Mouse (Mus musculus): ENCODE data around the gene Cracr2b. TPM values are rescaled to one million over a fixed set of nuclear protein-coding genes. Genes with fewer than 3 reads are reported as not detected.

Cracr2b gene
- polyA plus RNA-seq, 1 experiment = 57.1 TPM

GRCm38 (mm10) chr7:141468164-141468521 is 7.2 kb downstream of the Cracr2b start:
- H3K4me1 ChIP-seq (ENCODE audit: control insufficient read depth, insufficient read depth, insufficient read length, low read length) = peaks cover 33% of the 10 kb centered on the region
- TF ChIP-seq POLR2A (IDR thresholded peaks at IDR 0.05; ENCODE audit: low read depth, low read length) (no peak), CTCF (IDR thresholded peaks at IDR 0.05; ENCODE audit: extremely low read depth, insufficient read length, insufficient replicate concordance, low read depth, low read length) (no peak)
- H3K27me3 ChIP-seq (ENCODE audit: control insufficient read depth, insufficient read depth, low read length) = no peaks in the 10 kb centered on the region
- H3K27ac ChIP-seq (ENCODE audit: insufficient read depth, low read depth, low read length) = peak overlapping the region; percentile 87
- peaks cover 27% of the 10 kb centered on the region for H3K36me3 ChIP-seq (ENCODE audit: control insufficient read depth, insufficient read depth, low read length)
- WGBS = 9% methylated on average over 5 of the region's 5 CpGs
- H3K4me3 ChIP-seq (ENCODE audit: low read depth, low read length) = peak overlapping the region; percentile 76

DNA sequence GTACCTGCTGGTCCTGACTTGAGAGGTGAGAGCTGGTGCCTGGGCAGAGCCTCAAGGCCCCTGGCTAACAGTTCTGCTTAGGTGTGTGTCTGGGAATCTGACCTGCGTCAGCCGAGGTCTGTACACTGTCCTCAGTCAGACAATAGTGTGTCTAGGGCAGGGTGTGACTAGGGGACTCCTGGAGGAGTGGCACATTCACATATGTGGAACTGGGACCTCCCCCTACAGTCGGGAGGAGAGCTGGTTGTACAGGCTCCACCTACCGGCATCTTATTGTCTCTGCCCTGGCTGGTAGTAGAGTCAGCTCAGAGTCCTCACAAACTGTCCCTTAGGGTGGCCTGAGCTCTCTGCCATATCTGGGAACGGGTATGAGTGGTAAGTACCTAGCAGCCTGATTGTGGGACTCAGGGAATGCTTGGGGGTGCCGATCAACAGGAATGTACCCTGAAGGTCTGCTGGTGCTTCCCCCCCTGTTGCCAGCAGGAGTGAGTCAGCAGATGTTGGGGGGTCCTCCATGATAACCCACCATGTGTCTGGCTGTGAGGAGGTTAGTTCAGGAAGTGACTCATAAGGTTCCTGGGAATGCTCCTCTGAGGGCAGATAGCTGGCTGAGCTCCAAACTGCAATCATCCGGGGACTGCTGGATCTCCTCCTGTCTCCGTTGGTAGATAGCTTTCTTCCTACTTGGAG is 7.8 kb downstream of the Cracr2b start:
- Histone ChIP-seq H3K4me3 (ENCODE audit: low read depth, low read length) (peak overlapping the region; percentile 76), H3K4me1 (ENCODE audit: control insufficient read depth, insufficient read depth, insufficient read length, low read length) (peaks cover 33% of the 10 kb centered on the region), H3K27ac (ENCODE audit: insufficient read depth, low read depth, low read length) (peak overlapping the region; percentile 87), H3K27me3 (ENCODE audit: control insufficient read depth, insufficient read depth, low read length) (no peaks in the 10 kb centered on the region), H3K36me3 (ENCODE audit: control insufficient read depth, insufficient read depth, low read length) (peaks cover 27% of the 10 kb centered on the region)
- 4% methylated on average over 8 of the region's 8 CpGs for WGBS
- TF ChIP-seq CTCF (IDR thresholded peaks at IDR 0.05; ENCODE audit: extremely low read depth, insufficient read length, insufficient replicate concordance, low read depth, low read length) = peak; percentile 42; the same call in 1 of the 2 replicates
- TF ChIP-seq POLR2A (IDR thresholded peaks at IDR 0.05; ENCODE audit: low read depth, low read length) = no peak

DNA sequence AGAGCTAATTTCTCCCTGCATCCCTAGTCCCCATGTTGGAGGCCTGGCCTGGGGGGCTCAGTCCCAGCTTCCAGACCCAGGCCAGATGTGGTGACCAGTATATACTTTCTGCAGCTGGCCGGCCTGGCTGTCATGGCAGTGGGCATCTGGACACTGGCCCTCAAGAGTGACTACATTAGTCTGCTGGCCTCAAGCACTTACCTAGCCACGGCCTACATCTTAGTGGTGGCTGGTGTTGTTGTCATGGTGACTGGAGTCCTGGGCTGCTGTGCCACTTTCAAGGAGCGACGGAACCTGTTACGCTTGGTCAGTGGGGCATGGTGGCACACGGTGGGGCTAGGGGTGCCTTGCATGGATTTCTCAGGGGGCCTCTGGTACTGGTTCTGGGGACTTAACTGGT is 8.5 kb downstream of the Cracr2b start:
- 91% methylated on average over 6 of the region's 6 CpGs for WGBS
- Histone ChIP-seq H3K36me3 (ENCODE audit: control insufficient read depth, insufficient read depth, low read length) (peaks cover 27% of the 10 kb centered on the region), H3K4me1 (ENCODE audit: control insufficient read depth, insufficient read depth, insufficient read length, low read length) (peaks cover 36% of the 10 kb centered on the region), H3K4me3 (ENCODE audit: low read depth, low read length) (0 out of 2 replicates have a peak overlapping the region, but pooled peaks have one; percentile 21), H3K27me3 (ENCODE audit: control insufficient read depth, insufficient read depth, low read length) (no peaks in the 10 kb centered on the region), H3K27ac (ENCODE audit: insufficient read depth, low read depth, low read length) (peak overlapping the region; percentile 87)
- TF ChIP-seq CTCF (IDR thresholded peaks at IDR 0.05; ENCODE audit: extremely low read depth, insufficient read length, insufficient replicate concordance, low read depth, low read length) (no peak), POLR2A (IDR thresholded peaks at IDR 0.05; ENCODE audit: low read depth, low read length) (no peak)

DNA sequence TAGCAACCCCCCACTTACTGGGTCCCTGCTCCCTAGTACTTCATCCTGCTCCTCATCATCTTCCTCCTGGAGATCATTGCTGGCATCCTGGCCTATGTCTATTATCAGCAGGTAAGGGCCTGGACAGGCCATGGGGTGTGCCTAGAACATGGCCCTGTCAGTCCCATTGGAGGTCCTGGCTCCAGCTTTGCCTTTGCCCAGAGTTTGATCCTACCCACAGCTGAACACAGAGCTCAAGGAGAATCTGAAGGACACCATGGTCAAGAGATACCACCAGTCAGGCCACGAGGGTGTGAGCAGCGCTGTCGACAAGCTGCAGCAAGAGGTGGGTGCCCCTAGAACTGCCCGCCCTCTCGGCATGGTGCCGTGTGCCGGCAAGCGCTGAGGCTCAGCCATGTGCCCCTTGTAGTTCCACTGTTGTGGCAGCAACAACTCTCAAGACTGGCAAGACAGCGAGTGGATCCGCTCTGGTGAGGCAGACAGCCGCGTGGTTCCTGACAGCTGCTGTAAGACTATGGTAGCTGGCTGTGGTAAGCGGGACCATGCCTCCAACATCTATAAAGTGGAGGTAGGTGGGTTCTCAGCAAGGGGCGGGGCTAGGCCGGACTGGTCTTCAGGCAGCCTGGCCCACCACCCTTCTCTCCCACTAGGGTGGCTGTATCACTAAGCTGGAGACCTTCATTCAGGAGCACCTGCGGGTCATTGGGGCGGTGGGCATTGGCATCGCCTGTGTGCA is 9.2 kb downstream of the Cracr2b start:
- Histone ChIP-seq H3K27ac (ENCODE audit: insufficient read depth, low read depth, low read length) (no peak overlapping the region), H3K36me3 (ENCODE audit: control insufficient read depth, insufficient read depth, low read length) (peaks cover 27% of the 10 kb centered on the region), H3K4me3 (ENCODE audit: low read depth, low read length) (no peak overlapping the region), H3K4me1 (ENCODE audit: control insufficient read depth, insufficient read depth, insufficient read length, low read length) (peaks cover 29% of the 10 kb centered on the region), H3K27me3 (ENCODE audit: control insufficient read depth, insufficient read depth, low read length) (no peaks in the 10 kb centered on the region)
- WGBS = 94% methylated on average over 18 of the region's 18 CpGs
- TF ChIP-seq POLR2A (IDR thresholded peaks at IDR 0.05; ENCODE audit: low read depth, low read length) = no peak
- TF ChIP-seq CTCF (IDR thresholded peaks at IDR 0.05; ENCODE audit: extremely low read depth, insufficient read length, insufficient replicate concordance, low read depth, low read length) = no peak

- H3K27me3 ChIP-seq (ENCODE audit: control insufficient read depth, insufficient read depth, low read length) = no peaks in the 10 kb centered on the region
- no peak overlapping the region for H3K27ac ChIP-seq (ENCODE audit: insufficient read depth, low read depth, low read length)
- TF ChIP-seq CTCF (IDR thresholded peaks at IDR 0.05; ENCODE audit: extremely low read depth, insufficient read length, insufficient replicate concordance, low read depth, low read length) = no peak
- TF ChIP-seq POLR2A (IDR thresholded peaks at IDR 0.05; ENCODE audit: low read depth, low read length) = no peak
- WGBS = 94% methylated on average over 10 of the region's 10 CpGs
- no peak overlapping the region for H3K4me3 ChIP-seq (ENCODE audit: low read depth, low read length)
- peaks cover 27% of the 10 kb centered on the region for H3K4me1 ChIP-seq (ENCODE audit: control insufficient read depth, insufficient read depth, insufficient read length, low read length)
- peaks cover 27% of the 10 kb centered on the region for H3K36me3 ChIP-seq (ENCODE audit: control insufficient read depth, insufficient read depth, low read length)
These were observed 9.7 kb downstream of the Cracr2b start for GRCm38 (mm10) chr7:141470637-141470944.

- no peak overlapping the region for H3K27ac ChIP-seq (ENCODE audit: insufficient read depth, low read depth, low read length)
- H3K36me3 ChIP-seq (ENCODE audit: control insufficient read depth, insufficient read depth, low read length) = peaks cover 27% of the 10 kb centered on the region
- no peak overlapping the region for H3K4me3 ChIP-seq (ENCODE audit: low read depth, low read length)
- WGBS = 79% methylated on average over 1 of the region's 1 CpGs
- peaks cover 34% of the 10 kb centered on the region for H3K4me1 ChIP-seq (ENCODE audit: control insufficient read depth, insufficient read depth, insufficient read length, low read length)
- TF ChIP-seq CTCF (IDR thresholded peaks at IDR 0.05; ENCODE audit: extremely low read depth, insufficient read length, insufficient replicate concordance, low read depth, low read length) = no peak
- no peak for TF ChIP-seq POLR2A (IDR thresholded peaks at IDR 0.05; ENCODE audit: low read depth, low read length)
- no peaks in the 10 kb centered on the region for H3K27me3 ChIP-seq (ENCODE audit: control insufficient read depth, insufficient read depth, low read length)
These were observed 10.3 kb downstream of the Cracr2b start for GRCm38 (mm10) chr7:141471236-141471635.

GRCm38 (mm10) chr7:141472226-141472625 is 11.3 kb downstream of the Cracr2b start:
- H3K4me3 ChIP-seq (ENCODE audit: low read depth, low read length) = no peak overlapping the region
- TF ChIP-seq POLR2A (IDR thresholded peaks at IDR 0.05; ENCODE audit: low read depth, low read length) (no peak), CTCF (IDR thresholded peaks at IDR 0.05; ENCODE audit: extremely low read depth, insufficient read length, insufficient replicate concordance, low read depth, low read length) (no peak)
- no peak overlapping the region for H3K27ac ChIP-seq (ENCODE audit: insufficient read depth, low read depth, low read length)
- peaks cover 27% of the 10 kb centered on the region for H3K36me3 ChIP-seq (ENCODE audit: control insufficient read depth, insufficient read depth, low read length)
- 73% methylated on average over 6 of the region's 6 CpGs for WGBS
- no peaks in the 10 kb centered on the region for H3K27me3 ChIP-seq (ENCODE audit: control insufficient read depth, insufficient read depth, low read length)
- peaks cover 36% of the 10 kb centered on the region for H3K4me1 ChIP-seq (ENCODE audit: control insufficient read depth, insufficient read depth, insufficient read length, low read length)

All from small intestine, adult 2 months (tissue).